Mouse (Mus musculus) lung, embryonic 15.5 days (tissue): ENCODE results near the gene Txndc16. TPM values are rescaled to one million over a fixed set of nuclear protein-coding genes. Genes with fewer than 3 reads are reported as not detected.

Experiments
- ATAC-seq: fragments of 200-750 bp; cut with Nextera tagmentation; 2 replicates; pipeline ENCODE4 v1.8.0; 2017; ENCODE audit warnings: moderate number of reproducible peaks, borderline replicate concordance; ENCODE audit not compliant: low FRiP score, low TSS enrichment; ENCODE audit errors: extremely low read depth
- H3K27ac ChIP-seq: fragments of 300-500 bp; sonication (generic); 2 replicates; pipeline ENCODE4 v1.5.1; 2015; ENCODE audit warnings: moderate library complexity, mild to moderate bottlenecking, inconsistent platforms
- H3K27me3 ChIP-seq: fragments of 300-500 bp; sonication (generic); 2 replicates; pipeline ENCODE4 v1.6.1; 2015; ENCODE audit warnings: inconsistent platforms
- H3K36me3 ChIP-seq: fragments of 300-500 bp; sonication (generic); 2 replicates; pipeline ENCODE4 v1.6.1; 2015; ENCODE audit warnings: inconsistent platforms
- H3K4me1 ChIP-seq: fragments of 300-500 bp; sonication (generic); 2 replicates; pipeline ENCODE4 v1.6.1; 2015; ENCODE audit warnings: inconsistent platforms
- H3K4me2 ChIP-seq: fragments of 300-500 bp; sonication (generic); 2 replicates; pipeline ENCODE4 v1.6.1; 2015; ENCODE audit warnings: inconsistent platforms, mild to moderate bottlenecking, moderate library complexity
- H3K4me3 ChIP-seq: fragments of 300-500 bp; sonication (generic); 2 replicates; pipeline ENCODE4 v1.5.1; 2015; ENCODE audit warnings: mild to moderate bottlenecking, inconsistent platforms
- H3K9ac ChIP-seq: fragments of 300-500 bp; sonication (generic); 2 replicates; pipeline ENCODE4 v1.6.1; 2015; ENCODE audit warnings: inconsistent platforms
- H3K9me3 ChIP-seq: fragments of 300-500 bp; sonication (generic); 2 replicates; pipeline ENCODE4 v1.6.1; 2016; ENCODE audit warnings: inconsistent platforms
- WGBS: fragments of 180-500 bp; shearing (Covaris S2); methylation state at CpG from one replicate; pipeline ENCODE4 v1.1.7; 2015; 5-methylcytosine and 5-hydroxymethylcytosine counted together
- polyA plus RNA-seq: library from polyadenylated mRNA; unstranded; fragments of >200 nt; fragmentation: Nextera tagmentation; extraction: Ambion mirVana; gene quantifications from 2 replicates; pipeline ENCODE4 v1.2.1, GENCODE M21; 2015

Txndc16 gene
- polyA plus RNA-seq, 1 experiment from 2014 or later: 16.0 TPM

GRCm38 (mm10) chr14:45210683-45211082, 9.4 kb downstream of the Txndc16 start:
- Histone ChIP-seq H3K4me3 (no peak overlapping the region), H3K4me2 (no peak overlapping the region), H3K9me3 (no peaks in the 10 kb centered on the region), H3K27ac (no peak overlapping the region), H3K9ac (no peak overlapping the region), H3K27me3 (no peaks in the 10 kb centered on the region), H3K36me3 (no peaks in the 10 kb centered on the region), H3K4me1 (no peaks in the 10 kb centered on the region)
- ATAC-seq: no peak
- WGBS: 50% methylated on average over 4 of the region's 4 CpGs

GRCm38 (mm10) chr14:45200607-45201006, 19.5 kb downstream of the Txndc16 start:
- H3K4me3 ChIP-seq: no peak overlapping the region
- no peaks in the 10 kb centered on the region for H3K9me3 ChIP-seq
- no peaks in the 10 kb centered on the region for H3K36me3 ChIP-seq
- no peak overlapping the region for H3K4me2 ChIP-seq
- no peak overlapping the region for H3K9ac ChIP-seq
- ATAC-seq: no peak
- H3K4me1 ChIP-seq: no peaks in the 10 kb centered on the region
- H3K27me3 ChIP-seq: no peaks in the 10 kb centered on the region
- no peak overlapping the region for H3K27ac ChIP-seq

DNA sequence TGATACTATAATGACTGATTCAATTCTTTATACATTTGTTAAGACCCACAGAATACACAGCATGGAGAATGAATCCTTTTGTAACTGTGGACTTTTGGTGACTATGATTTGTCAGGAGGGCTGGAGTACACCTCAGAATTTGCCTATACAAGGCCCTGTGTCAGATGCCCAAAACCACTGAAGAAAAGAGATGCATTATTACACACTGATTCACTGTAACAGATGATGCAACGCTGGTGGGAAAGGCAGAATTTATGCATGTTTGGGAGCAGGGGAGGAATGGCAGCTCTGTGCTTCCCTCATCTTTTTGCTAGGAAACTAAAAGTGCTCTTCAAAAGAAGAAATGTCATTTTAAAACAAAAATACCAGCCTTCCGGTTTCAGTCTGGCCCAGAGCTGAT, 29.1 kb downstream of the Txndc16 start:
- 75% methylated on average over 2 of the region's 2 CpGs for WGBS
- Histone ChIP-seq H3K4me3 (no peak overlapping the region), H3K27me3 (no peaks in the 10 kb centered on the region), H3K4me1 (no peaks in the 10 kb centered on the region), H3K9ac (no peak overlapping the region), H3K4me2 (no peak overlapping the region), H3K27ac (no peak overlapping the region), H3K36me3 (no peaks in the 10 kb centered on the region), H3K9me3 (no peaks in the 10 kb centered on the region)
- no peak for ATAC-seq

- Histone ChIP-seq H3K4me1 (no peaks in the 10 kb centered on the region), H3K27ac (no peak overlapping the region), H3K36me3 (no peaks in the 10 kb centered on the region), H3K9me3 (no peaks in the 10 kb centered on the region), H3K4me3 (no peak overlapping the region), H3K4me2 (no peak overlapping the region), H3K9ac (no peak overlapping the region), H3K27me3 (no peaks in the 10 kb centered on the region)
- no peak for ATAC-seq
- 59% methylated on average over 4 of the region's 4 CpGs for WGBS
These were observed 38.5 kb downstream of the Txndc16 start for GRCm38 (mm10) chr14:45181611-45182010.

DNA sequence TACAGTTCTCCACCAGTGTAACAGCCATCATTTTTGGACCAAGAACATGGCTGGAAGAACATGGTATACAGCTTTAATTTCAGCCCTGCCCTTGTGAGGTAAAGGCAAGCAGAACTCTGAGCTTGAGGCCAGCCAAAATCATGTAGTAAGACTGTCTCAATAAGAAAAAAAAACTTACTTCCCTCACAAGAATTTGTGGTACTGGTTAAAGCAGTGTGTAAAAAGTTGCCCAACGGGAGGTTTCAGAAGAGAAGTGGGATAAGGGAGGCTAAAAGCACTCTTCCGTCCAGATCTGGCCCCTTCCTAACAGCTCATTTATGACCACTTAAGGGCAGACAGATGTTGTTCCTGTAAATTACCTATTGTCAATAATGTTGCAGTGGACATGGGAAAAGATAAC, 40.5 kb downstream of the Txndc16 start:
- peaks cover 6% of the 10 kb centered on the region for H3K4me1 ChIP-seq
- WGBS: 72% methylated on average over 2 of the region's 2 CpGs
- no peak overlapping the region for H3K9ac ChIP-seq
- no peaks in the 10 kb centered on the region for H3K36me3 ChIP-seq
- H3K4me2 ChIP-seq: no peak overlapping the region
- ATAC-seq: no peak
- no peak overlapping the region for H3K27ac ChIP-seq
- H3K9me3 ChIP-seq: no peaks in the 10 kb centered on the region
- H3K4me3 ChIP-seq: no peak overlapping the region
- no peaks in the 10 kb centered on the region for H3K27me3 ChIP-seq

- H3K4me2 ChIP-seq: no peak overlapping the region
- H3K9ac ChIP-seq: no peak overlapping the region
- no peaks in the 10 kb centered on the region for H3K36me3 ChIP-seq
- no peak overlapping the region for H3K27ac ChIP-seq
- H3K4me3 ChIP-seq: no peak overlapping the region
- WGBS: 51% methylated on average over 2 of the region's 2 CpGs
- ATAC-seq: no peak
- no peaks in the 10 kb centered on the region for H3K27me3 ChIP-seq
- H3K9me3 ChIP-seq: no peaks in the 10 kb centered on the region
- peaks cover 6% of the 10 kb centered on the region for H3K4me1 ChIP-seq
These were observed 40.9 kb downstream of the Txndc16 start for GRCm38 (mm10) chr14:45179186-45179585.

DNA sequence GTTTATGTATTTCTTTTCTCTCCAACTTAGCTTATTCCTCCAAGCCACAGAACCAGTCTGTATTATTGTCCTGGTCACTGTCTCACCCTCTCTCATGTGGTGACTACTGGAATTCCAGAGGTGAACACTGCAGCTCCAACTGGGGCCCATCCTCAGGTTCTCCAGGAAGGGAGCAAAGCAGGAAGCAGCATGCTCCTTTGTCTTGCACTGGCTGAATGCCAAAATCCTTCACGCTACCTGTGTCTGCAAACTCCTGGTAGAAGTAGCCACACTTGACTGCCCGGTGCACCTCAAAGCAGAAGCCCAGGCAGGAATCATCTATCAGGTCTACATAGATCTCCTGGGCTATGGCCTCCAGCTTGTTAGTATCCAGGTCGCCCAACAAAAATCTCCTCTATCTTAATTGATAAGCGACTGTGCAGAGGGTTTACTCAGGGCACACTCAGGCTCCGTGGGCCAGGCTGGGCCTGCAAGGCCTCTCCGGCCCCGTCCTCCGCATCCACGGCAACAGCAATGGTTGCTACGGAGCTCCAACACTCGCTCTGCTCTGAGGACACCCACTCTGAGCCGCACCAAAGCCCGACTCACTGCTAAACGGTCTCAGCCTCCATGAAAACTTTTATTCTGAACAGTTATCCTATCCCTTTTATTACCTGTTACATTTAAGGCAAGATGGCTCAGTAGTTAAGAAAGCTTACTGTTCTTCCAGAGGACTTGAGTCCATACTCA, 45.0 kb downstream of the Txndc16 start:
- H3K4me3 ChIP-seq: no peak overlapping the region
- no peak overlapping the region for H3K9ac ChIP-seq
- no peak overlapping the region for H3K4me2 ChIP-seq
- H3K4me1 ChIP-seq: peaks cover 6% of the 10 kb centered on the region
- H3K36me3 ChIP-seq: no peaks in the 10 kb centered on the region
- no peak overlapping the region for H3K27ac ChIP-seq
- H3K9me3 ChIP-seq: no peaks in the 10 kb centered on the region
- H3K27me3 ChIP-seq: no peaks in the 10 kb centered on the region
- WGBS: 59% methylated on average over 14 of the region's 14 CpGs
- no peak for ATAC-seq

- WGBS: 96% methylated on average over 5 of the region's 5 CpGs
- Histone ChIP-seq H3K4me1 (peaks cover 6% of the 10 kb centered on the region), H3K36me3 (no peaks in the 10 kb centered on the region), H3K27me3 (no peaks in the 10 kb centered on the region), H3K9ac (no peak overlapping the region), H3K4me3 (no peak overlapping the region), H3K4me2 (no peak overlapping the region), H3K27ac (no peak overlapping the region), H3K9me3 (no peaks in the 10 kb centered on the region)
- ATAC-seq: no peak
These were observed 47.9 kb downstream of the Txndc16 start for GRCm38 (mm10) chr14:45172260-45172659.

DNA sequence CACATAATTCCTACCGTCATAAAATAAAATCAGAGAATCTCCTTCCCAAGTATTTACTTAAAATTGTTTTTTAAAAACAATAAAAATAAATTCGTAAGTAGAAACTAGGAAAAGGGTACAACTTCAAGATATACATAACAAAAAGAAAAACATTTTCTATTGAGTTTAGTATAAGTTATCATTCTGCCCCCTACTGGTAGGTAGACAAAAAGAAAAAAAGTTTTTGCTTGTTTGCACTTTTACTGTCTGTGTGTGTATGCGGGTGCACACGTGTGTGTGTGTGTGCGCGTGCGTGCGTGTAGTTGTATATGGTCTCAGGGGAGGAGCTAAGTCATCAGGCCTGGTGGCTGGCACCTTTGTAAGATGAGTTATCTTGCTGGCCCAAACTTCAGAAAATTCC, 52.8 kb downstream of the Txndc16 start:
- H3K9me3 ChIP-seq: no peaks in the 10 kb centered on the region
- no peak overlapping the region for H3K9ac ChIP-seq
- no peaks in the 10 kb centered on the region for H3K4me1 ChIP-seq
- no peak overlapping the region for H3K27ac ChIP-seq
- WGBS: 79% methylated on average over 8 of the region's 8 CpGs
- ATAC-seq: no peak
- no peaks in the 10 kb centered on the region for H3K27me3 ChIP-seq
- no peaks in the 10 kb centered on the region for H3K36me3 ChIP-seq
- H3K4me2 ChIP-seq: no peak overlapping the region
- no peak overlapping the region for H3K4me3 ChIP-seq

- no peak for ATAC-seq
- no peak overlapping the region for H3K9ac ChIP-seq
- no peaks in the 10 kb centered on the region for H3K9me3 ChIP-seq
- no peaks in the 10 kb centered on the region for H3K27me3 ChIP-seq
- H3K4me2 ChIP-seq: no peak overlapping the region
- no peak overlapping the region for H3K27ac ChIP-seq
- H3K4me1 ChIP-seq: no peaks in the 10 kb centered on the region
- 76% methylated on average over 4 of the region's 4 CpGs for WGBS
- H3K36me3 ChIP-seq: no peaks in the 10 kb centered on the region
- no peak overlapping the region for H3K4me3 ChIP-seq
These were observed 64.5 kb downstream of the Txndc16 start for GRCm38 (mm10) chr14:45155511-45156173.

GRCm38 (mm10) chr14:45153258-45153657, 66.9 kb downstream of the Txndc16 start:
- no peaks in the 10 kb centered on the region for H3K9me3 ChIP-seq
- H3K27me3 ChIP-seq: no peaks in the 10 kb centered on the region
- H3K4me2 ChIP-seq: no peak overlapping the region
- WGBS: 81% methylated on average over 2 of the region's 2 CpGs
- no peak overlapping the region for H3K27ac ChIP-seq
- no peak for ATAC-seq
- H3K36me3 ChIP-seq: no peaks in the 10 kb centered on the region
- H3K4me3 ChIP-seq: no peak overlapping the region
- no peak overlapping the region for H3K9ac ChIP-seq
- H3K4me1 ChIP-seq: no peaks in the 10 kb centered on the region

DNA sequence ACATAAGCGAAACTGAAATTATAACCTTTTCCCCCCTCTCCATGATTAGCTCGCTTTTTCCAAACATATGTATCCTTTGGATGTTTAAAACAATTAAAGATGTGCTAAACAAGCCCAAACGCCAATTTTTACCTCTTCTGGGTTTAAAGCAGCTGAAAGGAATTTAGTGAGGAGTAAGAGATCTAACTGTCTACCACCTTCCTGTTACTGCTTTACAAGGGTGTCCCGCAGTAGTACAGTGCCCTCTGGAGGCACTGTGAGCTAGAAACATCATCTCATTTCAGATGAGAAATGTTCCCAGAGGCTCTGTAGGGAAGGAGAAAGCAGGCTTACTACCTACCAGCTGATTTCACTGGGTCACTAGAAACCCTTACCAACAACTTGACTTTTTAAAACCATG, 77.6 kb downstream of the Txndc16 start:
- no peaks in the 10 kb centered on the region for H3K9me3 ChIP-seq
- H3K4me2 ChIP-seq: no peak overlapping the region
- no peak overlapping the region for H3K9ac ChIP-seq
- H3K27ac ChIP-seq: no peak overlapping the region
- ATAC-seq: 0 out of 2 replicates have a peak, but pooled peaks have one; percentile 56
- H3K36me3 ChIP-seq: no peaks in the 10 kb centered on the region
- 0 out of 2 replicates have a peak, but pooled peaks cover 2% of the 10 kb centered on the region for H3K4me1 ChIP-seq
- H3K27me3 ChIP-seq: no peaks in the 10 kb centered on the region
- 36% methylated on average over 4 of the region's 4 CpGs for WGBS
- no peak overlapping the region for H3K4me3 ChIP-seq
